Mouse (Mus musculus) lung, embryonic 16.5 days (tissue): ENCODE data around the gene Adgrf3. TPM values are rescaled to one million over a fixed set of nuclear protein-coding genes. Genes with fewer than 3 reads are reported as not detected.

Source experiments
- ATAC-seq: fragments of 200-750 bp; cut with Nextera tagmentation; 2 replicates; pipeline ENCODE4 v1.8.0; 2017; ENCODE audit warnings: low read depth, mild to moderate bottlenecking, moderate library complexity
- H3K27ac ChIP-seq: fragments of 300-500 bp; sonication (generic); 2 replicates; pipeline ENCODE4 v1.5.1; 2014; ENCODE audit warnings: mild to moderate bottlenecking, control low read depth, low read length
- H3K27me3 ChIP-seq: fragments of 300-500 bp; sonication (generic); 2 replicates; pipeline ENCODE4 v1.6.1; 2014; ENCODE audit warnings: low read depth, low read length, mixed read lengths; ENCODE audit not compliant: control insufficient read depth, insufficient read depth
- H3K36me3 ChIP-seq: fragments of 300-500 bp; sonication (generic); 2 replicates; pipeline ENCODE4 v1.6.1; 2014; ENCODE audit warnings: low read length; ENCODE audit not compliant: control insufficient read depth, insufficient read depth
- H3K4me1 ChIP-seq: fragments of 300-500 bp; sonication (generic); replicated peaks from 2 replicates; pipeline ENCODE4 v1.6.1; 2014; ENCODE audit warnings: low read length, mixed read lengths; ENCODE audit not compliant: control insufficient read depth, insufficient read depth
- H3K4me2 ChIP-seq: fragments of 300-500 bp; sonication (generic); 2 replicates; pipeline ENCODE4 v1.6.1; 2014; ENCODE audit warnings: low read depth, low read length, control low read depth
- H3K4me3 ChIP-seq: fragments of 300-500 bp; sonication (generic); 2 replicates; pipeline ENCODE4 v1.5.1; 2014; ENCODE audit warnings: mild to moderate bottlenecking, low read length, control low read depth
- H3K9ac ChIP-seq: fragments of 300-500 bp; sonication (generic); 2 replicates; pipeline ENCODE4 v1.6.1; 2014; ENCODE audit warnings: low read length, control low read depth
- H3K9me3 ChIP-seq: fragments of 300-500 bp; sonication (generic); 2 replicates; pipeline ENCODE4 v1.6.1; 2016; ENCODE audit warnings: low read length; ENCODE audit not compliant: control insufficient read depth
- WGBS: fragments of 180-500 bp; shearing (Covaris S2); extraction: QIAGEN DNeasy Blood & Tissue Kit; methylation state at CpG from one replicate; pipeline ENCODE4 v1.1.7; 2014; 5-methylcytosine and 5-hydroxymethylcytosine counted together
- polyA plus RNA-seq: library from polyadenylated mRNA; unstranded; fragments of >200 nt; fragmentation: Nextera tagmentation; extraction: Ambion mirVana; gene quantifications from 2 replicates; pipeline ENCODE4 v1.2.1, GENCODE M21; 2015

Adgrf3 gene
- polyA plus RNA-seq, 1 experiment from 2014 or later = 0.25 TPM

GRCm38 (mm10) chr5:30192452-30192851, 13.1 kb downstream of the Adgrf3 start:
- Histone ChIP-seq H3K4me3 (no peak overlapping the region), H3K4me2 (no peak overlapping the region), H3K36me3 (no peaks in the 10 kb centered on the region), H3K27ac (no peak overlapping the region), H3K9ac (no peak overlapping the region), H3K9me3 (no peaks in the 10 kb centered on the region), H3K27me3 (no peaks in the 10 kb centered on the region), H3K4me1 (no peaks in the 10 kb centered on the region)
- ATAC-seq = no peak
- WGBS = 64% methylated on average over 1 of the region's 1 CpGs

GRCm38 (mm10) chr5:30187687-30188485, 17.6 kb downstream of the Adgrf3 start:
- peaks cover 17% of the 10 kb centered on the region for H3K36me3 ChIP-seq
- WGBS = 86% methylated on average over 12 of the region's 12 CpGs
- no peaks in the 10 kb centered on the region for H3K4me1 ChIP-seq
- ATAC-seq = no peak
- no peak overlapping the region for H3K4me2 ChIP-seq
- no peaks in the 10 kb centered on the region for H3K9me3 ChIP-seq
- H3K4me3 ChIP-seq = no peak overlapping the region
- H3K9ac ChIP-seq = no peak overlapping the region
- H3K27ac ChIP-seq = no peak overlapping the region
- H3K27me3 ChIP-seq = no peaks in the 10 kb centered on the region

GRCm38 (mm10) chr5:30175811-30176210, 29.7 kb downstream of the Adgrf3 start:
- WGBS = 54% methylated on average over 4 of the region's 4 CpGs
- Histone ChIP-seq H3K27me3 (no peaks in the 10 kb centered on the region), H3K27ac (no peak overlapping the region), H3K9me3 (no peaks in the 10 kb centered on the region), H3K36me3 (peaks cover 36% of the 10 kb centered on the region), H3K4me1 (no peaks in the 10 kb centered on the region), H3K4me3 (no peak overlapping the region), H3K9ac (no peak overlapping the region), H3K4me2 (no peak overlapping the region)
- no peak for ATAC-seq

GRCm38 (mm10) chr5:30172931-30173692, 32.4 kb downstream of the Adgrf3 start:
- H3K4me1 ChIP-seq = no peaks in the 10 kb centered on the region
- no peak overlapping the region for H3K27ac ChIP-seq
- no peaks in the 10 kb centered on the region for H3K9me3 ChIP-seq
- H3K36me3 ChIP-seq = peaks cover 25% of the 10 kb centered on the region
- 43% methylated on average over 20 of the region's 20 CpGs for WGBS
- ATAC-seq = no peak
- no peak overlapping the region for H3K4me2 ChIP-seq
- H3K9ac ChIP-seq = no peak overlapping the region
- no peak overlapping the region for H3K4me3 ChIP-seq
- no peaks in the 10 kb centered on the region for H3K27me3 ChIP-seq

GRCm38 (mm10) chr5:30172115-30172514, 33.4 kb downstream of the Adgrf3 start:
- ATAC-seq = no peak
- H3K27me3 ChIP-seq = no peaks in the 10 kb centered on the region
- H3K27ac ChIP-seq = no peak overlapping the region
- H3K9ac ChIP-seq = no peak overlapping the region
- peaks cover 22% of the 10 kb centered on the region for H3K36me3 ChIP-seq
- H3K9me3 ChIP-seq = no peaks in the 10 kb centered on the region
- no peak overlapping the region for H3K4me3 ChIP-seq
- H3K4me2 ChIP-seq = no peak overlapping the region
- no peaks in the 10 kb centered on the region for H3K4me1 ChIP-seq

- Histone ChIP-seq H3K36me3 (peaks cover 8% of the 10 kb centered on the region), H3K4me1 (no peaks in the 10 kb centered on the region), H3K4me2 (no peak overlapping the region), H3K9ac (no peak overlapping the region), H3K27ac (no peak overlapping the region), H3K27me3 (no peaks in the 10 kb centered on the region), H3K4me3 (no peak overlapping the region), H3K9me3 (no peaks in the 10 kb centered on the region)
- 77% methylated on average over 5 of the region's 5 CpGs for WGBS
- no peak for ATAC-seq
Measured at GRCm38 (mm10) chr5:30170303-30170940, 35.1 kb downstream of the Adgrf3 start.

- Histone ChIP-seq H3K36me3 (no peaks in the 10 kb centered on the region; the same call in 1 of the 2 replicates), H3K27ac (no peak overlapping the region)
Measured at GRCm38 (mm10) chr5:30165234-30165946, 40.1 kb downstream of the Adgrf3 start.

GRCm38 (mm10) chr5:30162339-30162738, 43.2 kb downstream of the Adgrf3 start:
- no peak overlapping the region for H3K4me3 ChIP-seq
- H3K27ac ChIP-seq = no peak overlapping the region
- no peaks in the 10 kb centered on the region for H3K36me3 ChIP-seq
- 64% methylated on average over 6 of the region's 6 CpGs for WGBS
- H3K9me3 ChIP-seq = no peaks in the 10 kb centered on the region
- no peak overlapping the region for H3K4me2 ChIP-seq
- no peak for ATAC-seq
- no peaks in the 10 kb centered on the region for H3K4me1 ChIP-seq
- no peak overlapping the region for H3K9ac ChIP-seq
- no peaks in the 10 kb centered on the region for H3K27me3 ChIP-seq

More at GRCm38 (mm10) chr5:30165234-30165946, 40.1 kb downstream of the Adgrf3 start:
- Histone ChIP-seq H3K4me3 (no peak overlapping the region), H3K4me1 (no peaks in the 10 kb centered on the region), H3K9ac (no peak overlapping the region), H3K4me2 (no peak overlapping the region), H3K9me3 (no peaks in the 10 kb centered on the region), H3K27me3 (no peaks in the 10 kb centered on the region)
- 84% methylated on average over 5 of the region's 5 CpGs for WGBS
- no peak for ATAC-seq
